10 mouse cellular contexts compared by ENCODE assay signal in the genomic region with DNA sequence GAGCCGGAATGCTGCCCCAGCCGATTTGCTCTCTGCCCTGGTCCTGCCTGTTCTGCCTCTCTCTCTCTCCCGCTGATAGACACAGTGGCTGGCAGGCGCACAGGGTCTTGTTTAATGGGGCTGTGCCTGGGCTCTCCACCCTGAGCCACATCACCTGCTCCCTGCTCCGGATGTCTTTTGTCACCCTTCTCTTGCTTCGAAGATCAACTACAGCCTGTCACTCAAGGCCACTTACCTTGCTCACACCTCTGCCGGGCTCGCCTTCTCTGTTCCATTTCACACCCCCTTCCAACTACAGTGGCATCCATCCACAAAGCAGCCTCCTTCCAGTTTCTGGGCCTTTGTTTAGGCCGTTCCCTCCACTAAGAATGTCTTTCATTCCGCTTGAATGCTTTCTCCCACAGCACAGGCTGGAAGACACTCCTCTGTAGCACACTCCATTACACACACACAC. TPM values are rescaled to one million over a fixed set of nuclear protein-coding genes. Genes with fewer than 3 reads are reported as not detected.
DNase-seq lines count a peak whose midpoint lies in the region; ATAC-seq lines count a peak whose summit lies in the region.
"Had no signal": no experiment of that assay in that cellular context is flagged by ENCODE, and none has a peak within 500 bp of the region (broad histone marks: within the 10 kb centered on the region; RNA-seq: fewer than 3 reads in every experiment).

No protein-coding gene starts in this region.

- ATAC-seq in forebrain, embryonic 13.5 days: peak; percentile 48; the same call in 1 of the 2 replicates
- 0 out of 2 replicates have a peak, but pooled peaks have one; percentile 38 for ATAC-seq in stomach, embryonic 16.5 days (ENCODE audit: insufficient read depth, low FRiP score)
- ATAC-seq: lung, postnatal 0 days had no signal

- H3K4me2 ChIP-seq in forebrain, embryonic 13.5 days: peak overlapping the region; percentile 27
- H3K4me2 ChIP-seq in stomach, embryonic 16.5 days (ENCODE audit: low read depth, low read length): no peak overlapping the region

- 5% methylated on average over 10 of the region's 10 CpGs for WGBS in forebrain, embryonic 13.5 days
- WGBS in midbrain, embryonic 10.5 days: 24% methylated on average over 10 of the region's 10 CpGs
- WGBS in stomach, embryonic 16.5 days: 46% methylated on average over 10 of the region's 10 CpGs

- no peaks in the 10 kb centered on the region for H3K9me3 ChIP-seq in forebrain, embryonic 13.5 days (replicated peaks)
- H3K9me3 ChIP-seq in midbrain, embryonic 10.5 days (replicated peaks): no peaks in the 10 kb centered on the region
- H3K9me3 ChIP-seq in stomach, embryonic 16.5 days (replicated peaks; ENCODE audit: control insufficient read depth, low read length): no peaks in the 10 kb centered on the region

- no peaks in the 10 kb centered on the region for H3K27me3 ChIP-seq in forebrain, embryonic 13.5 days
- no peaks in the 10 kb centered on the region for H3K27me3 ChIP-seq in midbrain, embryonic 10.5 days (ENCODE audit: low read depth, poor library complexity, severe bottlenecking)
- no peaks in the 10 kb centered on the region for H3K27me3 ChIP-seq in stomach, embryonic 16.5 days (ENCODE audit: control insufficient read depth, insufficient read depth, low read length)

- DNase-seq in thymus, postnatal 4 days: peak; percentile 17
- DNase-seq in thymus, postnatal 36 days: no peak
- DNase-seq in midbrain, embryonic 10.5 days (ENCODE audit: low spot score): peak; percentile 49
- no peak for DNase-seq in frontal cortex, postnatal 10 days (ENCODE audit: low spot score in 2 of 2)
- no peak for DNase-seq in spleen, adult 12 weeks (ENCODE audit: low spot score)
- DNase-seq in right cerebral cortex, postnatal 4 days: no peak
- DNase-seq: heart, adult 18-20 months had no signal

- H3K9ac ChIP-seq in forebrain, embryonic 13.5 days: peak overlapping the region; percentile 50; the same call in 1 of the 2 replicates
- no peak overlapping the region for H3K9ac ChIP-seq in stomach, embryonic 16.5 days (ENCODE audit: low read length)

- H3K4me3 ChIP-seq in forebrain, embryonic 13.5 days: no peak overlapping the region
- H3K4me3 ChIP-seq in midbrain, embryonic 10.5 days: peak overlapping the region; percentile 16; the same call in 1 of the 2 replicates
- no peak overlapping the region for H3K4me3 ChIP-seq in stomach, embryonic 16.5 days (replicated peaks; ENCODE audit: low read length)

- peak overlapping the region; percentile 88 for H3K27ac ChIP-seq in forebrain, embryonic 13.5 days
- H3K27ac ChIP-seq in midbrain, embryonic 10.5 days (replicated peaks): peak overlapping the region; percentile 82
- H3K27ac ChIP-seq in stomach, embryonic 16.5 days (ENCODE audit: low read length): 0 out of 2 replicates have a peak overlapping the region, but pooled peaks have one; percentile 0

- no peaks in the 10 kb centered on the region for H3K36me3 ChIP-seq in forebrain, embryonic 13.5 days (ENCODE audit: poor library complexity, severe bottlenecking)
- H3K36me3 ChIP-seq in midbrain, embryonic 10.5 days: peaks cover 43% of the 10 kb centered on the region
- H3K36me3 ChIP-seq in stomach, embryonic 16.5 days (ENCODE audit: control insufficient read depth, insufficient read depth, low read length): no peaks in the 10 kb centered on the region

- peaks cover 91% of the 10 kb centered on the region for H3K4me1 ChIP-seq in forebrain, embryonic 13.5 days
- peaks cover 91% of the 10 kb centered on the region for H3K4me1 ChIP-seq in midbrain, embryonic 10.5 days
- peaks cover 12% of the 10 kb centered on the region for H3K4me1 ChIP-seq in stomach, embryonic 16.5 days (ENCODE audit: control insufficient read depth, insufficient read depth, low read length)

RNA-seq across cellular contexts. Expression of gene Ephb2, which starts 15.7 kb away (rescaled TPM):
- 10.7 and 12.7 TPM in 2 replicates for polyA plus RNA-seq in forebrain, embryonic 13.5 days (2015; fragmentation: Nextera tagmentation; extraction: Ambion mirVana)
- polyA plus RNA-seq in midbrain, embryonic 10.5 days (2016; fragmentation: Nextera tagmentation; extraction: Ambion mirVana): 15.6 and 20.9 TPM in 2 replicates
- 3.3 and 3.8 TPM in 2 replicates for polyA plus RNA-seq in stomach, embryonic 16.5 days (2015; fragmentation: Nextera tagmentation; extraction: Ambion mirVana)

Comparison
In these comparisons a context has a peak if more than half of its experiments do, and no peak if none do; other contexts are left out.
1. DNase-seq: peak in thymus, postnatal 4 days (single experiment) and midbrain, embryonic 10.5 days (single experiment); none in thymus, postnatal 36 days (0 of 2), frontal cortex, postnatal 10 days (0 of 2), spleen, adult 12 weeks (single experiment) and right cerebral cortex, postnatal 4 days (single experiment).
2. H3K27ac ChIP-seq: peak in every context shown above with its lines; median percentile 88 in forebrain, embryonic 13.5 days; 82 in midbrain, embryonic 10.5 days; 0 in stomach, embryonic 16.5 days.